18 mouse cellular contexts compared by ENCODE assay signal in genomic region chr19:55867905-55868304, GRCm38 (mm10).
DNase-seq lines count a peak whose midpoint lies in the region; ATAC-seq and TF ChIP-seq lines count a peak whose summit lies in the region.
"Had no signal": no experiment of that assay in that cellular context is flagged by ENCODE, and none has a peak within 500 bp of the region (broad histone marks: within the 10 kb centered on the region; RNA-seq: fewer than 3 reads in every experiment).

No protein-coding gene starts in this region.

- ATAC-seq in liver, embryonic 13.5 days (ENCODE audit: low read depth): peak; percentile 13; the same call in 1 of the 2 replicates
- ATAC-seq in stomach, postnatal 0 days (ENCODE audit: low FRiP score, low TSS enrichment): peak; percentile 65
- ATAC-seq in hindbrain, embryonic 11.5 days (ENCODE audit: low FRiP score): no peak
- ATAC-seq: forebrain, embryonic 15.5 days; hindbrain, postnatal 0 days; midbrain, embryonic 16.5 days had no signal

- no peak for TF ChIP-seq CTCF in gastrocnemius, adult 2 months (IDR thresholded peaks at IDR 0.05)
- TF ChIP-seq CTCF in stomach, postnatal 0 days (IDR thresholded peaks at IDR 0.05; ENCODE audit: low read depth): no peak

- intact Hi-C loops in gastrocnemius, adult 2 months (cut with DNase I): no loop called here

- H3K9ac ChIP-seq in liver, embryonic 13.5 days: peak overlapping the region; percentile 54
- no peak overlapping the region for H3K9ac ChIP-seq in stomach, postnatal 0 days (ENCODE audit: low read length)
- H3K9ac ChIP-seq in hindbrain, embryonic 11.5 days (ENCODE audit: low read depth, low read length): no peak overlapping the region
- H3K9ac ChIP-seq: embryonic facial prominence, embryonic 15.5 days; forebrain, embryonic 15.5 days; kidney, embryonic 15.5 days; limb, embryonic 13.5 days; neural tube, embryonic 13.5 days had no signal

- peaks cover 85% of the 10 kb centered on the region for H3K4me1 ChIP-seq in liver, embryonic 13.5 days (replicated peaks)
- peaks cover 7% of the 10 kb centered on the region for H3K4me1 ChIP-seq in stomach, postnatal 0 days (replicated peaks; ENCODE audit: control insufficient read depth, insufficient read depth)
- H3K4me1 ChIP-seq in hindbrain, embryonic 11.5 days (replicated peaks; ENCODE audit: control insufficient read depth, insufficient read depth, low read length): no peaks in the 10 kb centered on the region
- H3K4me1 ChIP-seq: forebrain, embryonic 15.5 days had no signal

- WGBS in liver, embryonic 13.5 days (ENCODE audit: insufficient replicate concordance): 56% methylated on average over 3 of the region's 3 CpGs
- 58% methylated on average over 3 of the region's 3 CpGs for WGBS in stomach, postnatal 0 days
- 56% methylated on average over 3 of the region's 3 CpGs for WGBS in hindbrain, embryonic 11.5 days

- H3K4me3 ChIP-seq in gastrocnemius, adult 2 months: no peak overlapping the region
- no peak overlapping the region for H3K4me3 ChIP-seq in liver, embryonic 13.5 days (replicated peaks)
- no peak overlapping the region for H3K4me3 ChIP-seq in stomach, postnatal 0 days (ENCODE audit: low read depth, low read length)
- no peak overlapping the region for H3K4me3 ChIP-seq in hindbrain, embryonic 11.5 days (ENCODE audit: low read depth, low read length)
- H3K4me3 ChIP-seq: embryonic facial prominence, embryonic 15.5 days; forebrain, embryonic 15.5 days; kidney, embryonic 15.5 days; limb, embryonic 13.5 days; neural tube, embryonic 13.5 days had no signal

- H3K27me3 ChIP-seq in liver, embryonic 13.5 days: no peaks in the 10 kb centered on the region
- no peaks in the 10 kb centered on the region for H3K27me3 ChIP-seq in stomach, postnatal 0 days (ENCODE audit: control insufficient read depth, insufficient read depth, low read length)
- no peaks in the 10 kb centered on the region for H3K27me3 ChIP-seq in hindbrain, embryonic 11.5 days (ENCODE audit: control insufficient read depth, insufficient read depth, low read length)
- H3K27me3 ChIP-seq: embryonic facial prominence, embryonic 15.5 days; forebrain, embryonic 15.5 days; kidney, embryonic 15.5 days; limb, embryonic 13.5 days; neural tube, embryonic 13.5 days had no signal

- H3K27ac ChIP-seq in gastrocnemius, adult 2 months: 0 out of 2 replicates have a peak overlapping the region, but pooled peaks have one; percentile 16
- H3K27ac ChIP-seq in liver, embryonic 13.5 days: peak overlapping the region; percentile 91
- H3K27ac ChIP-seq in stomach, postnatal 0 days (replicated peaks): peak overlapping the region; percentile 46; the same call in 1 of the 2 replicates
- H3K27ac ChIP-seq in hindbrain, embryonic 11.5 days (ENCODE audit: low read depth, low read length): no peak overlapping the region
- H3K27ac ChIP-seq: embryonic facial prominence, embryonic 15.5 days; forebrain, embryonic 15.5 days; hindbrain, postnatal 0 days; kidney, embryonic 15.5 days; limb, embryonic 13.5 days; neural tube, embryonic 13.5 days had no signal

- H3K36me3 ChIP-seq in liver, embryonic 13.5 days: no peaks in the 10 kb centered on the region
- H3K36me3 ChIP-seq in stomach, postnatal 0 days (ENCODE audit: control insufficient read depth, insufficient read depth, low read length): no peaks in the 10 kb centered on the region
- H3K36me3 ChIP-seq in hindbrain, embryonic 11.5 days (ENCODE audit: control insufficient read depth, insufficient read depth, low read length): no peaks in the 10 kb centered on the region
- H3K36me3 ChIP-seq: forebrain, embryonic 15.5 days; neural tube, embryonic 13.5 days had no signal

- peak overlapping the region; percentile 55 for H3K4me2 ChIP-seq in liver, embryonic 13.5 days
- H3K4me2 ChIP-seq in stomach, postnatal 0 days (replicated peaks; ENCODE audit: low read depth): no peak overlapping the region
- H3K4me2 ChIP-seq in hindbrain, embryonic 11.5 days (replicated peaks; ENCODE audit: low read depth, low read length): no peak overlapping the region
- H3K4me2 ChIP-seq: embryonic facial prominence, embryonic 15.5 days; forebrain, embryonic 15.5 days; kidney, embryonic 15.5 days; limb, embryonic 13.5 days; neural tube, embryonic 13.5 days had no signal

- no peak for TF ChIP-seq EP300 in stomach, postnatal 0 days (optimal IDR thresholded peaks at IDR 0.05)

- H3K9me3 ChIP-seq in liver, embryonic 13.5 days (replicated peaks): no peaks in the 10 kb centered on the region
- no peaks in the 10 kb centered on the region for H3K9me3 ChIP-seq in stomach, postnatal 0 days (ENCODE audit: control insufficient read depth, low read length)
- no peaks in the 10 kb centered on the region for H3K9me3 ChIP-seq in hindbrain, embryonic 11.5 days (ENCODE audit: control insufficient read depth, low read length)
- H3K9me3 ChIP-seq: embryonic facial prominence, embryonic 15.5 days; forebrain, embryonic 15.5 days; kidney, embryonic 15.5 days; limb, embryonic 13.5 days; neural tube, embryonic 13.5 days had no signal

- no peak for DNase-seq in gastrocnemius, adult 2 months
- no peak for DNase-seq in gastrocnemius, postnatal 25 days
- peak; percentile 44 for DNase-seq in lung, postnatal 36 days
- DNase-seq in lung, postnatal 14 days: no peak
- DNase-seq in liver, embryonic 13.5 days: no peak
- no peak for DNase-seq in stomach, postnatal 0 days (ENCODE audit: low spot score)
- DNase-seq in hindbrain, embryonic 11.5 days (ENCODE audit: low spot score): no peak
- DNase-seq in adrenal gland, postnatal 14 days: no peak
- DNase-seq: gastrocnemius, postnatal 10 days; heart, postnatal 14 days; lung, postnatal 4 days had no signal
